Mouse (Mus musculus) liver, adult 10 weeks (tissue): ENCODE measurements around the gene Tmem87a. TPM values are rescaled to one million over a fixed set of nuclear protein-coding genes. Genes with fewer than 3 reads are reported as not detected.

Experiments used
- polyA plus RNA-seq: library from polyadenylated mRNA; stranded (reverse); fragments of 350-450 nt; fragmentation: Illumina TruSeq; extraction: RNeasy Lipid Tissue Mini Kit (QIAGEN cat#74804); gene quantifications from one replicate; pipeline ENCODE4 v1.2.3, GENCODE M21; 2014; ENCODE audit warnings: low read depth, low replicate concordance

Tmem87a gene
- 11.8 TPM for polyA plus RNA-seq

GRCm38 (mm10) chr2:120403986-120404822 lies at the start of gene Tmem87a:
TSS of gene Tmem87a (minus strand) at chr2:120404113.

GRCm38 (mm10) chr2:120403653-120403985 lies 294 bp downstream of the Tmem87a start, which contains the start of gene Ganc:
TSS of gene Ganc (plus strand) at chr2:120403896.

GRCm38 (mm10) chr2:120352682-120353646 lies 50.9 kb downstream of the Tmem87a start, which contains the start of gene Vps39:
TSS of gene Vps39 (minus strand) at chr2:120353137.

GRCm38 (mm10) chr2:120313976-120314375 lies 89.9 kb downstream of the Tmem87a start, which contains the start of gene Pla2g4f:
TSS of gene Pla2g4f (minus strand) at chr2:120314165.

Other genes starting within 250 kb of the Tmem87a start
- 3.3 TPM for gene Ehd4, start 249.5 kb downstream of the Tmem87a start, polyA plus RNA-seq
- not detected for gene Pla2g4e, start 158.8 kb downstream of the Tmem87a start, polyA plus RNA-seq
- not detected for gene Pla2g4d, start 114.9 kb downstream of the Tmem87a start, polyA plus RNA-seq
- not detected for gene Pla2g4f, start 89.9 kb downstream of the Tmem87a start, polyA plus RNA-seq
- 6.8 TPM for gene Vps39, start 51.0 kb downstream of the Tmem87a start, polyA plus RNA-seq
- 19.2 TPM for gene Ganc, start 217 bp downstream of the Tmem87a start, polyA plus RNA-seq
- 0.29 TPM for gene Capn3, start 51.9 kb upstream of the Tmem87a start, polyA plus RNA-seq
- gene Zfp106, start 159.7 kb upstream of the Tmem87a start, polyA plus RNA-seq = 23.7 TPM
- 61.8 TPM for gene Snap23, start 163.6 kb upstream of the Tmem87a start, polyA plus RNA-seq
- 17.1 TPM for gene Haus2, start 205.3 kb upstream of the Tmem87a start, polyA plus RNA-seq
- 19.7 TPM for gene Lrrc57, start 205.4 kb upstream of the Tmem87a start, polyA plus RNA-seq
- 2.4 TPM for gene Stard9, start 225.0 kb upstream of the Tmem87a start, polyA plus RNA-seq